Mouse (Mus musculus) kidney, adult 2 months (tissue): ENCODE results near the gene Klhl24.

ENCODE experiments used
- CTCF ChIP-seq: fragments of 200-500 bp; conservative IDR thresholded peaks from 2 replicates; pipeline ENCODE4 v1.5.1; 2011; ENCODE audit warnings: low read depth, mild to moderate bottlenecking, control low read depth, low read length, moderate library complexity, mixed read lengths; ENCODE audit not compliant: insufficient read depth, insufficient read length
- POLR2A ChIP-seq: fragments of 200-500 bp; IDR thresholded peaks from one replicate; pipeline ENCODE4 v1.6.1; 2011; ENCODE audit warnings: low read depth, low read length, control low read depth

- TF ChIP-seq CTCF (no peak), POLR2A (no peak)
These were observed 6.3 kb upstream of the Klhl24 start for GRCm38 (mm10) chr16:20090921-20091575.
